Mouse (Mus musculus) left cerebral cortex, postnatal 14 days (tissue): ENCODE results near the gene Olfr247. TPM values are rescaled to one million over a fixed set of nuclear protein-coding genes. Genes with fewer than 3 reads are reported as not detected.
"Not testable (repeated sequence)": the region's sequence is repeated elsewhere in the genome, so short reads cannot be mapped to it uniquely, and the experiment has no call there.

ENCODE experiments used
- DNase-seq, 2 experiments: peaks; one replicate each; pipeline ENCODE4 v3.0.0; 2021 to 2022; ENCODE audit warnings: low spot score in 2 of 2, mixed read lengths in 1 of 2
- intact Hi-C: fragments of 180-260 bp; cut with DNase I; formaldehyde crosslinking; loops from one replicate; pipeline ENCODE4 v1.15.1; 2025
- long read RNA-seq, 2 experiments: library from polyadenylated mRNA; stranded (forward); transcript quantifications; one replicate each; pipeline ENCODE4 v2.0.0; 2021
- total RNA-seq, 2 experiments: library from RNA; stranded (reverse); gene quantifications; 2 replicates each; pipeline ENCODE4 v1.2.3; 2021

Gene Olfr247
- total RNA-seq = not detected
- long read RNA-seq, experiment 1 = 0 reads
- long read RNA-seq, experiment 2 = 0 reads

GRCm38 (mm10) chr10:129976040-129976439, at the start of gene Olfr247:
Gene Olfr247, minus strand, starts transcription at chr10:129976140.
- DNase-seq, intact Hi-C loops: not testable (repeated sequence)

GRCm38 (mm10) chr10:130012321-130012720, 36.4 kb upstream of the Olfr247 start, which contains the start of gene Olfr820:
Gene Olfr820, plus strand, starts transcription at chr10:130012621.
- no peak for DNase-seq
- intact Hi-C loops = no loop called here

- intact Hi-C loops, DNase-seq: not testable (repeated sequence)
Measured at GRCm38 (mm10) chr10:130005366-130005765, 29.4 kb upstream of the Olfr247 start.

- DNase-seq, intact Hi-C loops: not testable (repeated sequence)
Measured at GRCm38 (mm10) chr10:130004104-130004503, 28.2 kb upstream of the Olfr247 start.

GRCm38 (mm10) chr10:129984962-129985361, 9.0 kb upstream of the Olfr247 start, which contains the start of gene Gm10310:
Gene Gm10310, minus strand, starts transcription at chr10:129985062.
- intact Hi-C loops, DNase-seq: not testable (repeated sequence)

GRCm38 (mm10) chr10:129981867-129982266, 5.9 kb upstream of the Olfr247 start:
- intact Hi-C loops, DNase-seq: not testable (repeated sequence)

- intact Hi-C loops, DNase-seq: not testable (repeated sequence)
Measured at GRCm38 (mm10) chr10:129972994-129973393, 2.9 kb downstream of the Olfr247 start.

- intact Hi-C loops, DNase-seq: not testable (repeated sequence)
Measured at GRCm38 (mm10) chr10:129967166-129967565, 8.8 kb downstream of the Olfr247 start, which contains the start of gene Olfr819. Gene Olfr819, minus strand, starts transcription at chr10:129967266.

GRCm38 (mm10) chr10:129966232-129966631, 9.7 kb downstream of the Olfr247 start:
- intact Hi-C loops = not testable (repeated sequence)

GRCm38 (mm10) chr10:129949000-129949399, 26.9 kb downstream of the Olfr247 start, which contains the start of gene Olfr818:
Gene Olfr818, minus strand, starts transcription at chr10:129949100.
- intact Hi-C loops = no loop called here

More at GRCm38 (mm10) chr10:129966232-129966631, 9.7 kb downstream of the Olfr247 start:
- DNase-seq = not testable (repeated sequence)

More at GRCm38 (mm10) chr10:129949000-129949399, 26.9 kb downstream of the Olfr247 start, which contains the start of gene Olfr818:
- DNase-seq = no peak

Other genes starting within 250 kb of the Olfr247 start
- gene Olfr805, start 246.8 kb downstream of the Olfr247 start, total RNA-seq = not detected
- gene Olfr806, start 234.2 kb downstream of the Olfr247 start, total RNA-seq = not detected
- gene Olfr807, start 218.3 kb downstream of the Olfr247 start, total RNA-seq = not detected
- gene Olfr808, start 210.7 kb downstream of the Olfr247 start, total RNA-seq = not detected
- gene Olfr809, start 201.5 kb downstream of the Olfr247 start, total RNA-seq = not detected
- not detected for gene Olfr810, start 181.2 kb downstream of the Olfr247 start, total RNA-seq
- gene Olfr811, start 171.7 kb downstream of the Olfr247 start, total RNA-seq = not detected
- not detected for gene Olfr812, start 130.0 kb downstream of the Olfr247 start, total RNA-seq
- gene Olfr813, start 120.8 kb downstream of the Olfr247 start, total RNA-seq = not detected
- gene Olfr814, start 96.3 kb downstream of the Olfr247 start, total RNA-seq = not detected
- not detected for gene Olfr815, start 70.3 kb downstream of the Olfr247 start, total RNA-seq
- not detected for gene Olfr816, start 60.5 kb downstream of the Olfr247 start, total RNA-seq
- not detected for gene Olfr818, start 27.0 kb downstream of the Olfr247 start, total RNA-seq
- not detected for gene Olfr819, start 8.9 kb downstream of the Olfr247 start, total RNA-seq
- not detected for gene Gm10310, start 8.9 kb upstream of the Olfr247 start, total RNA-seq
- gene Olfr820, start 36.5 kb upstream of the Olfr247 start, total RNA-seq = not detected
- gene Olfr821, start 54.2 kb upstream of the Olfr247 start, total RNA-seq = not detected
- gene Olfr822, start 95.1 kb upstream of the Olfr247 start, total RNA-seq = not detected
- gene Olfr823, start 139.2 kb upstream of the Olfr247 start, total RNA-seq = not detected
- gene Olfr824, start 153.9 kb upstream of the Olfr247 start, total RNA-seq = not detected
- gene Olfr825, start 190.6 kb upstream of the Olfr247 start, total RNA-seq = not detected
- gene Olfr826, start 208.0 kb upstream of the Olfr247 start, total RNA-seq = not detected
- not detected for gene Olfr827, start 238.3 kb upstream of the Olfr247 start, total RNA-seq